Mouse (Mus musculus) lung, adult 2 months (tissue): ENCODE measurements around the gene Gm4756.

Source experiments
- CTCF ChIP-seq: fragments of 200-500 bp; IDR thresholded peaks from 2 replicates; pipeline ENCODE4 v1.5.1; 2011; ENCODE audit warnings: mild to moderate bottlenecking, low read length, control low read depth; ENCODE audit not compliant: insufficient read depth
- POLR2A ChIP-seq: fragments of 200-500 bp; IDR thresholded peaks from 2 replicates; pipeline ENCODE4 v1.6.1; 2011; ENCODE audit warnings: low read depth, mild to moderate bottlenecking, control low read depth, low read length, borderline replicate concordance; ENCODE audit errors: extremely low read depth

DNA sequence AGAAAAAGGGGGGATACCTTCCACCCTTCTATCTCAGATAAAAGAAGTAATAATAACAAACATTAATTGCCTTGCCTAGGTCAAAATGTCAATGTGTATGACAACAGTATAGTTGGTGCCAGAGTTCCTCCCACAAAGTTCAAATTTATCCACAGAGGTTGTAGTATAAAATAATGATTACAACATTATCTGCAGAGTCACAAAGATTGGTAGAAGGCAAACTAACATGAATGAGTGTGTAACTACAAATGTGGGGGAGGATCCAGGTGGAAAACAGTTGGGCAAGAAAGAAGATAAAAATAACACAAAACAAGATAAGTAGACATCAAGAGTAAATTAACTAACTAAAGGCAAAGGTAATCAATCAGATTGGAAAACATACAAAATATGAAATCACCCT, 56.5 kb downstream of the Gm4756 start:
- TF ChIP-seq CTCF, result no peak
- no peak for TF ChIP-seq POLR2A
